In the genomic region with DNA sequence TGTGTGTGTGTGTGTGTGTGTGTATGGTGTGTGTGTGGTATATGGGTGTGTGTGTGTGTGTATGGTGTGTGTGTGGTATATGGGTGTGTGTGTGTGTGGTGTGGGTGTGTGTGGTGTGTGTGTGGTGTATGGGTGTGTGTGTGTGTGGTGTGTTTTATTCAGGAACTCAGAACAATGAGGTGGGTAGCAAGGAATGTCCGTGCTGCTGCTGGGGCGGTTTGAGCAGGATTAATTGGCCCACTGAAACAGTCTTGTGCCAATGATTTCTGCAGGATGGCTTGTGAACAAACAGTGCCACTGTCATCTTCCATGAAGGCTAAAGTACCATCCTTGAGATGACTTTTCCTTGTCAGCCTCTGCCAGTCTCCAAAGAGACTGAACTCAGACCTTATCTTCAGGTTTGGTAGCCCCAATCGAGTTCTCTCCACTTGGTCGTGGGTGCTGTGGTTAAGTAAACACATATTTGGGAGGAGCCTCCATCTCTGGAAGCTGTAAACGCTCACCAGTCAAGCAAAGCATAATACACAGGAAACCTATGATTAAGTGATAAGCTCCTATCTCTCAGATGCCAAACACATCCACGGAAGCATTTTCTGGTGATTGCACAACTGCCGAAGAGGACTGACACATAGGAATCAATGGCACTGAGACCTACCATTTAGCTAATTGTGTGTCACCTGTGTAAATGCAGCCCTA, we compare ENCODE assay signal across 21 mouse cellular contexts. TPM values are rescaled to one million over a fixed set of nuclear protein-coding genes. Genes with fewer than 3 reads are reported as not detected.
DNase-seq lines count a peak whose midpoint lies in the region; ATAC-seq and TF ChIP-seq lines count a peak whose summit lies in the region.
"Had no signal": no experiment of that assay in that cellular context is flagged by ENCODE, and none has a peak within 500 bp of the region (broad histone marks: within the 10 kb centered on the region; RNA-seq: fewer than 3 reads in every experiment).

No protein-coding gene starts in this region.

- peaks cover 7% of the 10 kb centered on the region for H3K4me1 ChIP-seq in liver, postnatal 0 days (ENCODE audit: insufficient read depth)
- H3K4me1 ChIP-seq: forebrain, embryonic 12.5 days had no signal

- ATAC-seq in hematopoietic stem cell, adult 5-6 weeks (replicated peaks in 1 of 2; ENCODE audit: insufficient read depth in 1 of 2, low FRiP score in 2 of 2, low TSS enrichment in 1 of 2, low read depth in 1 of 2, poor library complexity in 2 of 2, severe bottlenecking in 2 of 2): peak; percentile 45 to 53; a peak in 3 of 4 replicates
- peak; percentile 23; the same call in 1 of the 2 replicates for ATAC-seq in liver, postnatal 0 days
- no peak for ATAC-seq in activated CD4-positive, CD25-positive, alpha-beta regulatory T cell, adult 4 months

- WGBS in liver, postnatal 0 days (ENCODE audit: insufficient replicate concordance): 18% methylated on average over 7 of the region's 7 CpGs

- no peak overlapping the region for H3K9ac ChIP-seq in liver, postnatal 0 days (replicated peaks)
- H3K9ac ChIP-seq: forebrain, embryonic 12.5 days; lung, embryonic 15.5 days had no signal

- no peak overlapping the region for H3K27ac ChIP-seq in liver, postnatal 0 days (ENCODE audit: low read depth)
- H3K27ac ChIP-seq: forebrain, embryonic 12.5 days; heart, adult 2 months; lung, embryonic 15.5 days had no signal

- TF ChIP-seq EP300 in liver, postnatal 0 days (IDR thresholded peaks at IDR 0.05; ENCODE audit: low read depth): peak; percentile 39; the same call in 1 of the 2 replicates

- H3K9me3 ChIP-seq in liver, postnatal 0 days (ENCODE audit: low read length): no peaks in the 10 kb centered on the region
- H3K9me3 ChIP-seq: forebrain, embryonic 12.5 days; lung, embryonic 15.5 days had no signal

- H3K4me3 ChIP-seq in liver, postnatal 0 days (ENCODE audit: low read depth, low read length): no peak overlapping the region
- H3K4me3 ChIP-seq: forebrain, embryonic 12.5 days; heart, adult 2 months; lung, embryonic 15.5 days had no signal

- no peaks in the 10 kb centered on the region for H3K36me3 ChIP-seq in liver, postnatal 0 days (replicated peaks; ENCODE audit: insufficient read depth, low read length)
- H3K36me3 ChIP-seq: forebrain, embryonic 12.5 days; lung, embryonic 15.5 days had no signal

- peak; percentile 97 for DNase-seq in 416B (ENCODE audit: low read depth)
- DNase-seq in CD4-positive, CD25-positive, alpha-beta regulatory T cell, adult 2 months (ENCODE audit: low read depth, low spot score): peak; percentile 32
- DNase-seq in liver, postnatal 0 days: no peak
- DNase-seq in urinary bladder, postnatal 25 days (ENCODE audit: low spot score): no peak
- DNase-seq in frontal cortex, postnatal 10 days (ENCODE audit: low spot score in 2 of 2): no peak
- DNase-seq in cerebellum, postnatal 4 days (ENCODE audit: low spot score in 2 of 2): no peak
- DNase-seq: adrenal gland, postnatal 25 days; cerebellum, postnatal 36 days; heart, adult 2 months; heart, postnatal 36 days had no signal

- TF ChIP-seq CTCF in liver, postnatal 0 days (IDR thresholded peaks at IDR 0.05; ENCODE audit: low read depth): no peak

- no peak overlapping the region for H3K4me2 ChIP-seq in liver, postnatal 0 days (ENCODE audit: low read depth, low read length)
- H3K4me2 ChIP-seq: forebrain, embryonic 12.5 days; lung, embryonic 15.5 days had no signal

- H3K27me3 ChIP-seq in liver, postnatal 0 days (ENCODE audit: insufficient read depth, low read length): no peaks in the 10 kb centered on the region
- H3K27me3 ChIP-seq: forebrain, embryonic 12.5 days; lung, embryonic 15.5 days had no signal

RNA-seq across cellular contexts. Expression of a gene that starts 18.3 kb away (rescaled TPM):
- total RNA-seq in hematopoietic stem cell, adult 5-6 weeks (2017): not detected in 2 replicates
- not detected in 2 replicates for polyA plus RNA-seq in liver, postnatal 0 days (2015; fragmentation: Nextera tagmentation; extraction: Ambion mirVana)
- not detected for polyA plus RNA-seq in activated CD4-positive, CD25-positive, alpha-beta regulatory T cell, adult 4 months (2017; shearing (Covaris generic))
- total RNA-seq: heart, adult 2 months; heart, postnatal 36 days; layer of hippocampus, adult 8-10 months; left cerebral cortex, postnatal 10 days; monocyte, adult 5-6 weeks; neutrophil, adult 5-6 weeks had no signal
- polyA plus RNA-seq: embryonic facial prominence, embryonic 14.5 days; forebrain, embryonic 12.5 days; heart, adult 2 months; kidney, embryonic 16.5 days; lung, embryonic 15.5 days; spleen, adult 2 months had no signal

RNA-seq across cellular contexts. Expression of a gene that starts 32.0 kb away (rescaled TPM):
- total RNA-seq in hematopoietic stem cell, adult 5-6 weeks (2017): 48.2 and 69.4 TPM in 2 replicates
- polyA plus RNA-seq in liver, postnatal 0 days (2015; fragmentation: Nextera tagmentation; extraction: Ambion mirVana): 8.3 and 8.4 TPM in 2 replicates
- 10 to 100 TPM; 17.5 to 19.7 TPM for polyA plus RNA-seq in activated CD4-positive, CD25-positive, alpha-beta regulatory T cell, adult 4 months (2017; shearing (Covaris generic))

Comparison
In these comparisons a context has a peak if more than half of its experiments do, and no peak if none do; other contexts are left out.
1. DNase-seq: peak in 416B (single experiment) and CD4-positive, CD25-positive, alpha-beta regulatory T cell, adult 2 months (single experiment); none in liver, postnatal 0 days (single experiment), urinary bladder, postnatal 25 days (single experiment), frontal cortex, postnatal 10 days (0 of 2) and cerebellum, postnatal 4 days (0 of 2).